Mouse (Mus musculus): ENCODE results near the gene Cdhr3.
"Not testable (repeated sequence)": the region's sequence is repeated elsewhere in the genome, so short reads cannot be mapped to it uniquely, and the experiment has no call there.

Gene Cdhr3

GRCm38 (mm10) chr12:33076309-33076708, 16.4 kb downstream of the Cdhr3 start:
- in situ Hi-C loops (cut with MseI, MboI): no loop called here

GRCm38 (mm10) chr12:33071901-33072672, 20.6 kb downstream of the Cdhr3 start:
- in situ Hi-C loops (cut with MseI, MboI): no loop called here

GRCm38 (mm10) chr12:33068977-33069376, 23.7 kb downstream of the Cdhr3 start:
- in situ Hi-C loops (cut with MseI, MboI): no loop called here

- in situ Hi-C loops (cut with MseI, MboI): no loop called here
These were observed 26.3 kb downstream of the Cdhr3 start for GRCm38 (mm10) chr12:33066355-33066754.

- in situ Hi-C loops (cut with MseI, MboI): no loop called here
These were observed 27.5 kb downstream of the Cdhr3 start for GRCm38 (mm10) chr12:33065162-33065561.

- in situ Hi-C loops (cut with MseI, MboI): no loop called here
These were observed 28.4 kb downstream of the Cdhr3 start for GRCm38 (mm10) chr12:33064266-33064665.

GRCm38 (mm10) chr12:33063250-33063649, 29.4 kb downstream of the Cdhr3 start:
- in situ Hi-C loops (cut with MseI, MboI): no loop called here

GRCm38 (mm10) chr12:33062379-33062778, 30.3 kb downstream of the Cdhr3 start:
- in situ Hi-C loops (cut with MseI, MboI): not testable (repeated sequence)

GRCm38 (mm10) chr12:33061651-33062050, 31.0 kb downstream of the Cdhr3 start:
- in situ Hi-C loops (cut with MseI, MboI): no loop called here

GRCm38 (mm10) chr12:33057231-33058048, 35.2 kb downstream of the Cdhr3 start:
- in situ Hi-C loops (cut with MseI, MboI): no loop called here

- in situ Hi-C loops (cut with MseI, MboI): no loop called here
These were observed 36.1 kb downstream of the Cdhr3 start for GRCm38 (mm10) chr12:33056574-33056973.

GRCm38 (mm10) chr12:33056074-33056473, 36.6 kb downstream of the Cdhr3 start:
- in situ Hi-C loops (cut with MseI, MboI): no loop called here

- in situ Hi-C loops (cut with MseI, MboI): no loop called here
These were observed 38.9 kb downstream of the Cdhr3 start for GRCm38 (mm10) chr12:33053746-33054145.

GRCm38 (mm10) chr12:33053311-33053710, 39.4 kb downstream of the Cdhr3 start:
- in situ Hi-C loops (cut with MseI, MboI): no loop called here

- in situ Hi-C loops (cut with MseI, MboI): no loop called here
These were observed 44.3 kb downstream of the Cdhr3 start for GRCm38 (mm10) chr12:33048391-33048790.

- in situ Hi-C loops (cut with MseI, MboI): no loop called here
These were observed 46.2 kb downstream of the Cdhr3 start for GRCm38 (mm10) chr12:33046434-33046833.

- in situ Hi-C loops (cut with MseI, MboI): no loop called here
These were observed 46.9 kb downstream of the Cdhr3 start for GRCm38 (mm10) chr12:33045533-33046361.

GRCm38 (mm10) chr12:33041476-33041875, 51.2 kb downstream of the Cdhr3 start:
- in situ Hi-C loops (cut with MseI, MboI): no loop called here

GRCm38 (mm10) chr12:33040811-33041210, 51.9 kb downstream of the Cdhr3 start:
- in situ Hi-C loops (cut with MseI, MboI): no loop called here

- in situ Hi-C loops (cut with MseI, MboI): loop anchor here in 1 of 2 experiments (10.0 kb wide), 1 partner anchor 236 kb away; no protein-coding TSS in a partner anchor
These were observed 54.0 kb downstream of the Cdhr3 start for GRCm38 (mm10) chr12:33038676-33039075.

GRCm38 (mm10) chr12:33035719-33036521, 56.8 kb downstream of the Cdhr3 start:
- in situ Hi-C loops (cut with MseI, MboI): loop anchor here in 1 of 2 experiments (10.0 kb wide), 1 partner anchor 239 kb away; no protein-coding TSS in a partner anchor

Measured in mouse trophoblast stem cell (cell line).